Mouse (Mus musculus): ENCODE measurements around the gene Enox1. TPM values are rescaled to one million over a fixed set of nuclear protein-coding genes. Genes with fewer than 3 reads are reported as not detected.

The Enox1 gene
- polyA plus RNA-seq, 2 experiments: 13.5 to 15.6 TPM

DNA sequence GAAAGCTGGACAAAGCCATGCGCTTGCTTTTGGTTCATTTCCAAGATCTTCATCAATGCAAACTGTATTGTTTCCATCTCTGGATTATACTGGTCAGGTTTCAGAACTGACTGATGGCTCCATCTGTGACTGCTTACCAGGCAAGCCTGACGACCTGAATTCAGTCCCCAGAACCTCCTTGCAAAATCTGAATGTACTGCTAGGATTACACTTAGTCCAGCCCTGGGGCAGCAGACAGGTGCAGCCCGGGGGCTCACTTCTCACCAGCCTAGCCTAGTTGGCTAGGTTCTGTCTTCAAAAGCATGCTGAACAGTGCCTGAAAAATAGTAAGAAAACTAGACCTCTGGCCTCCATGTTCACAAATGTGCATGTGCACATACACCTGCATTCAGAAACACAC, 481.6 kb downstream of the Enox1 start:
- no peak for TF ChIP-seq POLR2A (IDR thresholded peaks at IDR 0.05; ENCODE audit: borderline replicate concordance, extremely low read depth, insufficient read depth, insufficient read length)
- no peak overlapping the region for H3K27ac ChIP-seq (replicated peaks; ENCODE audit: low read depth, low read length)
- ATAC-seq (ENCODE audit: low FRiP score, low read depth) (peak; percentile 60), DNase-seq (ENCODE audit: low spot score) (peak; percentile 48)
- H3K36me3 ChIP-seq (ENCODE audit: control insufficient read depth, insufficient read depth, low read length): no peaks in the 10 kb centered on the region
- H3K4me2 ChIP-seq (replicated peaks; ENCODE audit: low read depth, low read length, severe bottlenecking): no peak overlapping the region
- H3K4me3 ChIP-seq (replicated peaks; ENCODE audit: low read length): no peak overlapping the region
- 56% methylated on average over 3 of the region's 3 CpGs for WGBS
- no peaks in the 10 kb centered on the region for H3K9me3 ChIP-seq (ENCODE audit: control insufficient read depth, low read length)
- no peaks in the 10 kb centered on the region for H3K27me3 ChIP-seq (ENCODE audit: control insufficient read depth, insufficient read depth, low read length)
- H3K9ac ChIP-seq (ENCODE audit: low read depth, low read length, severe bottlenecking): no peak overlapping the region
- 0 out of 2 replicates have a peak, but pooled peaks cover 3% of the 10 kb centered on the region for H3K4me1 ChIP-seq (ENCODE audit: control insufficient read depth, insufficient read depth, low read length)

- DNase-seq (ENCODE audit: low spot score) (no peak), ATAC-seq (ENCODE audit: low FRiP score, low read depth) (peak; percentile 66; the same call in 1 of the 2 replicates)
- H3K36me3 ChIP-seq (ENCODE audit: control insufficient read depth, insufficient read depth, low read length): no peaks in the 10 kb centered on the region
- no peak overlapping the region for H3K4me3 ChIP-seq (replicated peaks; ENCODE audit: low read length)
- H3K9me3 ChIP-seq (ENCODE audit: control insufficient read depth, low read length): no peaks in the 10 kb centered on the region
- 77% methylated on average over 3 of the region's 3 CpGs for WGBS
- H3K27me3 ChIP-seq (ENCODE audit: control insufficient read depth, insufficient read depth, low read length): no peaks in the 10 kb centered on the region
- 0 out of 2 replicates have a peak, but pooled peaks cover 2% of the 10 kb centered on the region for H3K4me1 ChIP-seq (ENCODE audit: control insufficient read depth, insufficient read depth, low read length)
- H3K27ac ChIP-seq (replicated peaks; ENCODE audit: low read depth, low read length): no peak overlapping the region
- no peak overlapping the region for H3K9ac ChIP-seq (ENCODE audit: low read depth, low read length, severe bottlenecking)
- no peak for TF ChIP-seq POLR2A (IDR thresholded peaks at IDR 0.05; ENCODE audit: borderline replicate concordance, extremely low read depth, insufficient read depth, insufficient read length)
- no peak overlapping the region for H3K4me2 ChIP-seq (replicated peaks; ENCODE audit: low read depth, low read length, severe bottlenecking)
These were observed 482.1 kb downstream of the Enox1 start for GRCm38 (mm10) chr14:77638616-77639015.

- H3K4me2 ChIP-seq (replicated peaks; ENCODE audit: low read depth, low read length, severe bottlenecking): no peak overlapping the region
- H3K27ac ChIP-seq (replicated peaks; ENCODE audit: low read depth, low read length): no peak overlapping the region
- no peaks in the 10 kb centered on the region for H3K27me3 ChIP-seq (ENCODE audit: control insufficient read depth, insufficient read depth, low read length)
- H3K9ac ChIP-seq (ENCODE audit: low read depth, low read length, severe bottlenecking): no peak overlapping the region
- H3K9me3 ChIP-seq (ENCODE audit: control insufficient read depth, low read length): no peaks in the 10 kb centered on the region
- no peak for DNase-seq (ENCODE audit: low spot score)
- H3K4me1 ChIP-seq (ENCODE audit: control insufficient read depth, insufficient read depth, low read length): no peaks in the 10 kb centered on the region
- TF ChIP-seq POLR2A (IDR thresholded peaks at IDR 0.05; ENCODE audit: borderline replicate concordance, extremely low read depth, insufficient read depth, insufficient read length): no peak
- H3K4me3 ChIP-seq (replicated peaks; ENCODE audit: low read length): no peak overlapping the region
- WGBS: 67% methylated on average over 2 of the region's 2 CpGs
- ATAC-seq (ENCODE audit: low FRiP score, low read depth): no peak
- no peaks in the 10 kb centered on the region for H3K36me3 ChIP-seq (ENCODE audit: control insufficient read depth, insufficient read depth, low read length)
These were observed 483.0 kb downstream of the Enox1 start for GRCm38 (mm10) chr14:77639586-77639985.

GRCm38 (mm10) chr14:77642314-77642713, 485.8 kb downstream of the Enox1 start:
- no peaks in the 10 kb centered on the region for H3K36me3 ChIP-seq (ENCODE audit: control insufficient read depth, insufficient read depth, low read length)
- no peaks in the 10 kb centered on the region for H3K9me3 ChIP-seq (ENCODE audit: control insufficient read depth, low read length)
- H3K4me3 ChIP-seq (replicated peaks; ENCODE audit: low read length): no peak overlapping the region
- TF ChIP-seq POLR2A (IDR thresholded peaks at IDR 0.05; ENCODE audit: borderline replicate concordance, extremely low read depth, insufficient read depth, insufficient read length): no peak
- ATAC-seq (ENCODE audit: low FRiP score, low read depth) (no peak), DNase-seq (ENCODE audit: low spot score) (no peak)
- H3K27ac ChIP-seq (replicated peaks; ENCODE audit: low read depth, low read length): no peak overlapping the region
- 74% methylated on average over 6 of the region's 6 CpGs for WGBS
- H3K4me2 ChIP-seq (replicated peaks; ENCODE audit: low read depth, low read length, severe bottlenecking): no peak overlapping the region
- no peaks in the 10 kb centered on the region for H3K4me1 ChIP-seq (ENCODE audit: control insufficient read depth, insufficient read depth, low read length)
- H3K27me3 ChIP-seq (ENCODE audit: control insufficient read depth, insufficient read depth, low read length): no peaks in the 10 kb centered on the region
- no peak overlapping the region for H3K9ac ChIP-seq (ENCODE audit: low read depth, low read length, severe bottlenecking)

GRCm38 (mm10) chr14:77646196-77646595, 489.6 kb downstream of the Enox1 start:
- DNase-seq (ENCODE audit: low spot score): no peak
- TF ChIP-seq POLR2A (IDR thresholded peaks at IDR 0.05; ENCODE audit: borderline replicate concordance, extremely low read depth, insufficient read depth, insufficient read length): no peak
- Histone ChIP-seq H3K9me3 (ENCODE audit: control insufficient read depth, low read length) (no peaks in the 10 kb centered on the region), H3K36me3 (ENCODE audit: control insufficient read depth, insufficient read depth, low read length) (no peaks in the 10 kb centered on the region), H3K4me1 (ENCODE audit: control insufficient read depth, insufficient read depth, low read length) (no peaks in the 10 kb centered on the region), H3K4me2 (replicated peaks; ENCODE audit: low read depth, low read length, severe bottlenecking) (no peak overlapping the region), H3K9ac (ENCODE audit: low read depth, low read length, severe bottlenecking) (no peak overlapping the region), H3K27me3 (ENCODE audit: control insufficient read depth, insufficient read depth, low read length) (no peaks in the 10 kb centered on the region), H3K27ac (replicated peaks; ENCODE audit: low read depth, low read length) (no peak overlapping the region), H3K4me3 (replicated peaks; ENCODE audit: low read length) (no peak overlapping the region)
- WGBS: 87% methylated on average over 2 of the region's 2 CpGs
- ATAC-seq (ENCODE audit: low FRiP score, low read depth): no peak

- no peaks in the 10 kb centered on the region for H3K9me3 ChIP-seq (ENCODE audit: control insufficient read depth, low read length)
- H3K4me1 ChIP-seq (ENCODE audit: control insufficient read depth, insufficient read depth, low read length): no peaks in the 10 kb centered on the region
- no peaks in the 10 kb centered on the region for H3K27me3 ChIP-seq (ENCODE audit: control insufficient read depth, insufficient read depth, low read length)
- H3K36me3 ChIP-seq (ENCODE audit: control insufficient read depth, insufficient read depth, low read length): no peaks in the 10 kb centered on the region
- ATAC-seq (ENCODE audit: low FRiP score, low read depth): no peak
- no peak overlapping the region for H3K27ac ChIP-seq (replicated peaks; ENCODE audit: low read depth, low read length)
- no peak for TF ChIP-seq POLR2A (IDR thresholded peaks at IDR 0.05; ENCODE audit: borderline replicate concordance, extremely low read depth, insufficient read depth, insufficient read length)
- H3K4me3 ChIP-seq (replicated peaks; ENCODE audit: low read length): no peak overlapping the region
- 91% methylated on average over 6 of the region's 6 CpGs for WGBS
- no peak overlapping the region for H3K9ac ChIP-seq (ENCODE audit: low read depth, low read length, severe bottlenecking)
- no peak overlapping the region for H3K4me2 ChIP-seq (replicated peaks; ENCODE audit: low read depth, low read length, severe bottlenecking)
- no peak for DNase-seq (ENCODE audit: low spot score)
These were observed 490.5 kb downstream of the Enox1 start for GRCm38 (mm10) chr14:77647017-77647416.
